Mouse (Mus musculus) megakaryocyte-erythroid progenitor cell, adult 5-6 weeks (primary cell): ENCODE measurements around the gene Pla2g10. TPM values are rescaled to one million over a fixed set of nuclear protein-coding genes. Genes with fewer than 3 reads are reported as not detected.
"Not testable (repeated sequence)": the region's sequence is repeated elsewhere in the genome, so short reads cannot be mapped to it uniquely, and the experiment has no call there.

ENCODE experiments used
- ATAC-seq: replicated peaks from 2 replicates; pipeline ENCODE4 v1.8.0; 2016; ENCODE audit warnings: mild to moderate bottlenecking, inconsistent platforms; ENCODE audit not compliant: severe bottlenecking, poor library complexity, low FRiP score, low TSS enrichment
- total RNA-seq, 2 experiments: library from RNA; stranded (forward) in 1 of 2; stranded (reverse) in 1 of 2; fragments of 200-1000, 215-1000 nt in 1 of 2; fragments of >200 nt in 1 of 2; fragmentation: Nextera tagmentation in 1 of 2; gene quantifications; 2 replicates each; pipeline ENCODE4 v1.2.3; 2014 to 2017

Gene Pla2g10
- not detected in 2 replicates for total RNA-seq (2014; fragmentation: Nextera tagmentation)
- not detected in 2 replicates for total RNA-seq (2017)

DNA sequence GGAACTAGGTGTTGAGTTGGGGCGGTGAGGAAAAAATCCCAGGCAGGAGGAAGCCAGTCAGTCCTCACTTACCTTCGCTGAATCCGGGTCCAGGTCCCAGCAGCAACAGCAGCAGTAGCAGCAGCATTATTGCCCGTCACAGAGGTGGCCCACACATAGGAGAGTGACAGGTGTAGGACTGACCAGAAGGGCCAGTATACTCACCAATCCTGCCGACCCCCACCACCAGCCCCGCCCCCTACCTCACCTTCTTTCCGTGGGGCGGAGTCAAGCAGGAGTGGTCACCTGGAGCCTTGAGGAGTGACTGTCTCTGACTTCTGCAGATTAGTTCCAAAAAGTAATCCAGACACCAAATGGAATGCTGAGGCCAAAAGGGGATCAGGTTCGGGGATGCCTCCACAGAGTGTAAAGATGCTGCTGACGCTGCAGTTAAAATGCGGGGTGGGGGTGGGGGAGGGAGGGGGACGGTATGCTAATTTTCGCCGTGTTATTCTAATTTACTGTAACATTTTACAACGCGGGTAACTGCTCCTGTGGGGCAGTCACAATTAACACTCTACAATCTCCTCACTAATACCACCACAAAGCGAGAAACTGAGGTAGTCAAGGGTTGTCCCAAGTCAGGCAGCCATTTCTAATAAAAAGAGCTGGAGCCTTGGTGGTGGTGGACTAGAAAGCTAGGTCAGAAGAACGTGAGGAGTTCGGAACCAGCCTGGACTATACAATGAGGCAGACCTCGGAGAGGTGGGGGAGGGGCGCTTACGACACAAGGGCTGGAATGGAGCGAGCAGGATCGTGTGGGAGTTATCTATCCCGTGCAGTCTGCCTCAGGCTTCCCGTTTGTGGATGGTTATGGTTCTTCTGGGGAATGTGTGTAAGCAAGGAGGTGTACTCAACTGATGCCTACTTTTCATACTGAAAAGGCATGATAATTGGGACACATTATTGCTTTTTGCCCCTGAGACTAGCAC is at the start of gene Pla2g10:
Pla2g10 (minus strand) TSS at position 699 of the 971 bp plus-strand sequence.
- peak; percentile 49; the same call in 1 of the 2 replicates for ATAC-seq

DNA sequence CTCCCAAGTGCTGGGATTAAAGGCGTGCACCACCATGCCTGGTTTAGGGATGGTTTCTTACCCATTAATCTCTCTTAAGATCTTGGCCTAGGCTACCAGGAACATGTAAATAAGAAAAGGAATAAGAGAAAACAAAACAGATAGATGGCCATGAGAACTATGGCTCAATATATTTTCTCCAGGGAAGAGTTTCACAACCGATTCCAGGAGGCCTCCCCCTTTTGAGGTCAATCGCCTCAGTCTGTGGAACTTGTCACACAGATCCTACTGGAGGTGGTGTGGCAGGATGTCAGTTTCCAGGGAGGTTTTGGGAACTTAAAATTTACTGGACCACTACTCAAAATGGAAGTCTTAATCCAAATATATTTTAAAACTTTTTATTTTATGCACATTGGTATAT is 43.9 kb upstream of the Pla2g10 start:
- ATAC-seq: not testable (repeated sequence)

DNA sequence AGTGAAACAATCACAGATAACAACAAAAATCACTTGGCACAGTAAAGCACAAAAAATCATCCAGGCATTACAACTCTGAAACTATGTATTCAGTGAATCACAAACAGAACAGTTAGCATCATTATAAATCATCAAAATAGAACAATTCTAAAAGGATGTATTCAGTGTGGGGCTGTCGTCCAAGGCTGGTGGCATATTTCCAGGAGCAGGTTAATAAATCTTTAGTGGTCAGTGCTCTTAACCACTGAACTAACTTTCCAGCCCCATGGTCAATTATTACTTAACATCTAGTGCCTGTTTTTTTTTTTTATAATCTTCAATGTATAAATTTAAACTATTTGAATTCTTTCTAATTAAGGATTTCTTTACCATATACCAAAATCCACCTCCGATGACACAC is 43.2 kb upstream of the Pla2g10 start:
- ATAC-seq: not testable (repeated sequence)

DNA sequence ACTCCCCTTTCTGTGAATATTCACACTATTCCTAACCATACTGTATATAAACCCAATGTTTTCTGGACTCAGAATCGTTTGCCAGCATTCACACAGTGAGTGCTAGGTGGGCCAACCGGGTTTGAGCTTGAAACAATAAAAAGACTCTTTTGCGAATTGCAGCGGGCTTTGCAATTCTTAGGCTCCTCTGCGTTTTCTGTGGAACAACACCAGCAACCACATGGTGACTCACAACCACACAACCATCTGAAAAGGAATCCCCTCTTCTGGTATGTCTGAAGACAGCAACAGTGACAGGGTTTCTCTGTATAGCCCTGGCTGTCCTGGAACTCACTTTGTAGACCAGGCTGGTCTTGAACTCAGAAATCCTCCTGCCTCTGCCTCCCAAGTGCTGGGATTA is 41.3 kb upstream of the Pla2g10 start:
- not testable (repeated sequence) for ATAC-seq

DNA sequence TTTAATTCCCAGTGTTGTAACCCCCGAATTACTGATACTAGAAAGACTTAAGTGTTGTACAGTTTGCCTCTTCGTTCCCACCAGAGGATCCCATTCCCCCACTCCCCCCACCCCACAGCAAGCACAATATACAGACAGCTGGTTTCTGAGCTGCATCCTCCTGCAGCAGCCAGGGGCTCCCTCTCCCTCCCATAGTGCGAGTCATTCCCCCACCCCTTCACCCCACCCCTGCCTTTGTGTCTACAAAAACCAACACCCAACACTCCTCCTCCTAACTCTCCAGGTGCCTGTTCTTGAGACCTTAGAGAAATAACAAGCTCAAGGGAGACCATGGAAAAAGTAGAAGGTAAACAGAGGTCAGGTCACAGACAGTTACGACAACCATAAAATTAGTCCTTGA is 40.8 kb upstream of the Pla2g10 start:
- not testable (repeated sequence) for ATAC-seq

DNA sequence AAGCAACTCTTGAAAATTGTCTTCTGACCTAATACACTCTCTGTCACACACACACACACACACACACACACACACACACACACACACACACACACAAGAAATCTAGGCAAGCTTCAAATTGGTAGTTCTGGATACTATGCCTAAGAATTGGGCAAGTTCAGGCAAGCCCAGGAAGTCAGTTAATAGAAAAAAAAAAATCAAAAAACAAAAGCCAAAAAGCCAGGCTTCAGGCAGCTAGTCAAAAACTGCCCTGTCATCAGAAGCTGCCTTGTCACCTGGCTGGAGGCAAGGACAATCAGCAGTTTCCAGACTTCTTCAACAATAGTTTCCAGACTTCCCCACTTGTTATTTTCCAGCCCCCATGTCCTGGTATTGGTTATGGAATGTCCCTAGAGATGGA is 35.6 kb upstream of the Pla2g10 start:
- no peak for ATAC-seq

DNA sequence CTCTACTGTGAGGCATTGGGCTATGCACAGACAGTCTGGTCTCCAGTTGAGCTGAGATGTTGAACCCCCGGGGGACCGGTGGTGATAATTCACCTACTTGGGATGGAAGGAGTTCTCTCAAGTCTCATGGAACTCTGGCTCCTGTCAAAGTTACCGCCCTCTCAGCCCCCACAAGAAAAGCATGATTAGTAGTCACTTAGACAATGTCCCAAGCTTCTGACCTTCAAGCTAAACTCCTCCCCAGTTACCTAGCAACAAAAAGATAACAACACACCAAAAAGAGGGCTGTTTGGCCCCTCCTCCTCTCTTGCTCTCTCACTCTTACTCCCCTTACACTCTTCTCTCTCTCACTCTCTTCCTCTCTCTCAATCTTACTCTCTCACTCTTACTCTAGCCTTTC is 33.7 kb upstream of the Pla2g10 start:
- no peak for ATAC-seq

DNA sequence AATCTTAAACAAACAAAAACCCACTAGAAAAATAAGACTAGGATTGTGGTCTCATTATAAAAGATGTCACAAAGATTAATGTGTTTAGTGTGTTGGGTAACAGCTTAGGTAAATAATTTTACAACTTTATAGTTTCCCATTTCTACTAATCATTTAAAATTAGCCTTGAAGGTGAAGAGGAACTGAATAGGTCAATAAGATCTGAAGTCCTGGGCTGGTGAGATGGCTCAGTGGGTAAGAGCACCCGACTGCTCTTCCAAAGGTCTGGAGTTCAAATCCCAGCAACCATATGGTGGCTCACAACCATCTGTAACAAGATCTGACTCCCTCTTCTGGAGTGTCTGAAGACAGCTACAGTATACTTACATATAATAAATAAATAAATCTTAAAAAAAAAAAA is 32.0 kb upstream of the Pla2g10 start:
- not testable (repeated sequence) for ATAC-seq

DNA sequence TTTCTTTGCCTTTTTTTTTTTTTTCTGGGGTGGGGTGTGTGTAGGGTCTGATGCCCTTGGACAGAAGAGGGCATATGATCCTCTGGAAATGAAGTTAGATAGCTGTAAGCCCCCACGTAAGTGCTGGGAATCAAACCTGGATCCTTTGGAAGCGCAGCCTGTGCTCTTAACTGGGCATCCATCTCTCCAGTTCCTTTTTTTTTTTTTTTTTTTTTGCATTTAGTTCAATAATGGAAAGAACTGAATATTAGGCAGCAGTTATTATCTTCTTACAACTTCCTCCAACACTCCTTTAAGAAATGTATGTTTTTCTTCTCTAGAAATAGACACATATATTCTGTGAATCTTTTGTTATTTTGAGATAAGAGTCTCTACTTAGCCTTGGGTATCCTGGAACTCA is 27.0 kb upstream of the Pla2g10 start:
- no peak for ATAC-seq

DNA sequence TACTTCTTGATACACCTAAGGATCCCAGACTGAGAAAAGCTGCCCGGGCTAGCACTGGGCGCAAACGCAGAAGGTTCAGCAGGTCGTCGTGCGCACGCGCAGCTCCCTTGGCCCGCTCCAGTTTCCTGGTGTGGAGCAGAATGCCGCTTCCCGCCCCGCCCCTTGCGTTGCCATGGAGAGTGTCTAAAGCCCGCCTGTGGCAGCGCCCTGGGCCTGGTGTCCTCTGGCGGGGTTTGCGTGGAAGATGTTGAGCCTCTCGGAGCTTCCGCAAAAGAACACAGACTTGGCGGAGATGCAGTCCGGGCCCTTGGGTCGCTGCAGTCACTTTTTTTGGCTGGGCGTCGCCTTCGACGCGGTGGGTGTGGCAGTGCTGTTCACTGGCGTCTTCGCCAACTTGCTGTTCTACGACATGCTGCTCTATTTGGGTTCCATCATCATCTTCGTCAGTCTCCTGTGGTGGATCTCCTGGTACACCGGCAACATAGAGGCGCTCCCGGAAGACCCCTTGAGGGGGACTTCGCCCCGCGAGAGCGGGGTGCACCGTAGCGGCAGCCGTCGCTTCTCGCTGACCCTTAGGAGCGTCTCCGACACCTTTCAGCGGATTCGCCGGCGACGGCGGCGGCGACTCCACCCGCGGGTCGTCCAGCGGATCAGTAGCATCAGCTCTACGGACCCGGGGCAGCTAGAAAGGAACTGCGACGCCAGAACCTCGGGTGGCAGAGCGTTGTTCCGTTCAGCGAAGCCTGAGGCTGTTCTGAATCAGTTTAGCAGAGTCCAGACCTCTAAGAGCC is 23.8 kb upstream of the Pla2g10 start:
- peak; percentile 97 for ATAC-seq

DNA sequence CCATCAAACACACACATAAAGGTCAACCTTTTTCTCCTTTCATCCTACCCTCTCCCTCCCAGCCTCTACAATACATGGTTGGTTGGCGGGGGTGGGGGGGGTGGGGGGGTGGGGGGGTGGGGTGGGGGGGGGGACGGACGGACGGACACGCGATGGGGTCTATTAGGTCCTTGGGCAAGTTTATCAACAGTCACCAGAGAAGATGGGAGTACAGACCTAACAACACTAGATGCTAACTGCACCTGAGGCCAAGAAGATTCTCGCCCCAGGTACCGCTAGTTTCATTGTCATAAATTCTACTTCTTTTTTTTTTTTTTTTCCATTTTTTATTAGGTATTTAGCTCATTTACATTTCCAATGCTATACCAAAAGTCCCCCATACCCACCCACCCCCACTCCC is 23.2 kb upstream of the Pla2g10 start:
- ATAC-seq: no peak

DNA sequence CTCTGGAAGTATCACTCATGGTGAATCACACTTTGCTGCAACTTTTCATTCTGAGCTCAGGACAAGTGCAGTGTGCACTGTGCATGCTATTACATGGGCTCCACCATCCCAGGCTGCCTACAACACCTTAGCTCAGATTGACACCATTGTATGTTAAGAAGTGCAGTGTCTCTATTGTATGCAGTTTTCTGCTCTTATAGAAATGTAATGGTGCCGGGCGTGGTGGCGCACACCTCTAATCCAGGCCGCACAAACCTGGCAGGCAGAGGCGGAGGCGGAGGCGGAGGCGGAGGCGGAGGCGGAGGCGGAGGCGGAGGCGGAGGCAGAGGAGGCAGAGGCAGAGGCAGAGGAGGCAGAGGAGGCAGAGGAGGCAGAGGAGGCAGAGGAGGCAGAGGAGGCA is 19.8 kb upstream of the Pla2g10 start:
- ATAC-seq: no peak

DNA sequence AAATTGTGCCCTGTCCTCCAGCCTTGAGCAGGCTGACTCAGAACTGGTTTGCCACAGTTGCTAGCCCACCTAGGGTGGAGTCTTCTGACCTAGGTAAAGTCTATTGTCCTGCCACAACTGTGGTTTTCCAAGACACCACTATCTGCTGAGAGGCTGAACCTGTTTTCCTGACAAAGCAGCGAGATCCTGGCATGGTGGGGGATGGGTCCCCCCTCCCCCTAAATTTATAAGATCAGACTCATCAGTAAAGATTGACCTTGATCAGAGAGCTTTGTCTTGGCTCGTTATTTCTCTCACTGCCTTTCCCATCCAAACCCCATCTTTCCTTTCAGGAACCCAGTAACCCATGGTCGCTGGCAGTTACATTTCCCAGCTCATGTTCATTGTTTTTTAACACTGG is 19.2 kb upstream of the Pla2g10 start:
- no peak for ATAC-seq

DNA sequence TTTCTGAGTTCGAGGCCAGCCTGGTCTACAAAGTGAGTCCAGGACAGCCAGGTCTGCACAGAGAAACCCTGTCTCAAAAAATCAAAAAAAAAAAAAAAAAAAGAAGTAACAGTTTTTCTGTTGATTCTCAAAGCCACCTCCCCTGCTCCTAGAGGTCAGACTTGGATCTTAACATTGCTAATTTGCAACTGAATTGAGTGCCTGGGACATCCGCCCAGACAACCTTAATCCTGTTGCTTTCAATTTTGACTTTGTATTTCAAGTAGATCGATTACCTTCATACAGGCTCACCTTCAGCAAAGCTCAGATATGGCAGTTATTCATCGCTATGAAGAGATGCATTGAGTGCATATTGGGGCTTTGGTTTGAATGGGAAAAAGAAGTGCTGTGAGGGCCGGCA is 18.5 kb upstream of the Pla2g10 start:
- ATAC-seq: no peak

DNA sequence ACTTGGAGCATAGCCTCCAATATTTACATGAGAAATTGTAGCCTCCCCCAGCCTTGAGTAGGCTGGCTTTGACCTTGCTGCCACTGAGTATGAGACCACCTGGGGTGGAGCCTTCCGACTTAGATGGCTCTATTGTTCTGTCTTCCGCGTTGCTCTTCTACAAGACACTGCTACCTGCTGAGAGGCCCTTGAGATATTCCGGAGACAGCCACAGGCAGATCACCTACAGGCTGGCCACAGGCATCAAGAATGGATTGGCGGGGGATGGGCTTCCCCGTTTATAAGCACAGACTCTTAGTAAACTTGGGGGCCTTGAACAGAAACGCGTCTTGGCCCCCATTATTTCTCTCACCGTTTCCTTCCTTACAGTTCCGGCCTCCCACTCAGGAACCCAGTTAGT is 18.0 kb upstream of the Pla2g10 start:
- not testable (repeated sequence) for ATAC-seq

DNA sequence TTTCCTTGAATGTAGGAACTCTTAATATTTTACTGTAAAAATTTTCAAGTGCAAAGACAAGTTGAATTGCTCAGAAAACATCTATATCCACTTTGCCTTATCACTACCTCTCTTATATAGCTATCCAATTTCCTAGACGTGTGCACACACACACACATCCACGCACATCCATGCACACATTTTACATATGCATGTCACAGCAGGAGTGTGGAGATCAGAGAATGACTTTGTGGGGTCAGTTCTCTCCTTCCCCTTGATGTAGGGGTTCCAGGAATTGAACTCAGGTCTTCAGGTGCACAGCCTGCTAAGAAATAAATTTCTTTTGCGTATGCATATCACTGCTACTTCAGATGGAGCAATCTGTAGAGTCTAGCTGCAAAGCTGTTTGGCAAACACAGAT is 17.3 kb upstream of the Pla2g10 start:
- ATAC-seq: no peak

DNA sequence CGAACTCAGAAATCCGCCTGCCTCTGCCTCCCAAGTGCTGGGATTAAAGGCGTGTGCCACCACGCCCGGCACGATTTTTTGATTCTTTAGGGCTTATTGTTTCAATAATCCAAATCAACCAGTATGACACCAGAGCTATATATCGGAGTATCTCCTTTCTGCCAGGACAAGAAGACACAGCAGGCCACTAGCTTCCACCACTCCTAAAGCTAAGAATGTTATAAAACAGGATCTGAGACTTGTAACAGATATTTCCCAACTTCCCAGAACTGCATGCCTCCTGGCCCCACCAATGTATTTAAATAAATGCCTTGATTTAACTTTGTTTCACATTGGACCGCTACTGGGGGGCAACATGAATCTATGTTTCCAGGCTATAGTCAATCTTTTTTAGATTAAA is 16.9 kb upstream of the Pla2g10 start:
- no peak for ATAC-seq

DNA sequence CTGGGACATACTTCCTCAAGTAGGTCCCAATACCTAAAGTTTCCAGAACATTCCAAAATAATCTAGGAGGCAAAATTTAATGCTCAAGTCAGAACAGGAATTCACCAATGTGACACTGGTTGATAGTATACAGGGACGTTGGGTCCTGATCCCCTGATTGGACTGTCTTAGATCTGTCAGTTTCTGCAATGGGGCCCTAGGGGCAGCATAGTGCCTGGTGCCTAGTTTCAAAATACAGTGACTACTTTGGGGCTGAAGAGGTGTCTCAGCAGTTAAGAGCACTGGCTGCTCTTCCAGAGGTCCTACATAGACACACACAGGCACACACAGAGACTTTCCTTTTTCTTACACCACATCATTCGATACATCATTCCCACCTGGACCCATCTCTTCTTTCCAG is 10.1 kb upstream of the Pla2g10 start:
- peak; percentile 79 for ATAC-seq

DNA sequence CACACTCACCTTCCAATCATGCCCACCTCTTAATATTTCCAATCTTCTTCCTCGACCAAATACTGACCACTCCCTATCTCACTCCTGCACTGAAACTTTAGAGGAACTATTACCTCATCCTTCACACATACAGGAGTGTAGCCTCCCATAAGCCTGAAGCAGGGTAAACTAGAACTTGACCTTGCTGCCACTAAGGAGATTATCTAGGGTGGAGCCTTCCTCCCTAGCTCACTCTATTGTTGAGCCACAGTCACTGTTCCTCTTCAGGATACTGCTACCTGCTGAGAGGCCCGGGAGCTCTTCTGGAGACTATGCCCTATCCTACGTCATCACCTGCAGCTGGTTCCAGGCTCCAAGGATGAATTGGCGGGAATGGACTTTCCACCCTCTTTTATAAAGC is 8.3 kb upstream of the Pla2g10 start:
- not testable (repeated sequence) for ATAC-seq

DNA sequence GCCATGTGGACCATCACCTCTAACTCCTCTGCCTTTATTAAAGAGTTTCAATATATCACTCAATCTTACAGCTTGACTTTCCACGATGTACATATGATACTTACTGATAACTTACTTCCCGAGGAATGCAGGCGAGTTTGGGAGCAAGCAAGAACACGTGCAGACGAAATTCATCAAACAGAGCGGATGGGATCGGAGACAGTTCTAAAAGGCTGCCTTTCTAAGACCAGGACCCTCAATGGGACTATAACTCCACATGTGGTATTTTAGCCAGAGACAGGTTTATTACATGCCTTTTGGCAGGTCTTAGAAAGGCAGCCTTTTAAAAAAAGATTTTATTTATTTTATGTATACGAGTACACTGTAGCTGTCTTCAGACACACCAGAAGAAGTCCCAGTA is 5.2 kb upstream of the Pla2g10 start:
- no peak for ATAC-seq
